Mouse (Mus musculus) CH12.LX (cell line): ENCODE measurements around the gene Rnf144a.

Experiments used
- EP300 ChIP-seq: IDR thresholded peaks from 2 replicates; pipeline ENCODE4 v1.6.1; 2011; ENCODE audit warnings: low read length, improper control_type of control experiment
- ETS1 ChIP-seq: conservative IDR thresholded peaks from 2 replicates; pipeline ENCODE4 v1.6.1; 2012; ENCODE audit warnings: low read depth, mild to moderate bottlenecking, inconsistent platforms, low read length, improper control_type of control experiment, moderate library complexity
- MEF2A ChIP-seq: IDR thresholded peaks from 2 replicates; pipeline ENCODE4 v1.6.1; 2014; ENCODE audit warnings: low read depth, mild to moderate bottlenecking, inconsistent platforms, low read length, improper control_type of control experiment, borderline replicate concordance

- TF ChIP-seq EP300 (no peak), MEF2A (no peak), ETS1 (no peak)
Measured at GRCm38 (mm10) chr12:26359817-26360216, 55.2 kb downstream of the Rnf144a start.
